Mouse (Mus musculus) limb, embryonic 14.5 days (tissue): ENCODE measurements around the gene Btbd3. TPM values are rescaled to one million over a fixed set of nuclear protein-coding genes. Genes with fewer than 3 reads are reported as not detected.

Experiments used
- ATAC-seq: fragments of 200-750 bp; cut with Nextera tagmentation; 2 replicates; pipeline ENCODE4 v1.8.0; 2017; ENCODE audit warnings: low read depth, moderate number of reproducible peaks, moderate TSS enrichment; ENCODE audit not compliant: low FRiP score
- DNase-seq: peaks from one replicate; pipeline ENCODE4 v3.0.0-alpha.2; 2015; ENCODE audit warnings: low spot score
- H3K27ac ChIP-seq: fragments of 300-500 bp; sonication (generic); replicated peaks from 2 replicates; pipeline ENCODE4 v1.5.1; 2014; ENCODE audit warnings: low read depth, mild to moderate bottlenecking, low read length, moderate library complexity, mixed read lengths
- H3K27me3 ChIP-seq: fragments of 300-500 bp; sonication (generic); 2 replicates; pipeline ENCODE4 v1.6.1; 2014; ENCODE audit warnings: low read length, mixed read lengths; ENCODE audit not compliant: control insufficient read depth, insufficient read depth
- H3K36me3 ChIP-seq: fragments of 300-500 bp; sonication (generic); 2 replicates; pipeline ENCODE4 v1.6.1; 2014; ENCODE audit warnings: mild to moderate bottlenecking, low read length, moderate library complexity, mixed read lengths; ENCODE audit not compliant: control insufficient read depth, insufficient read depth
- H3K4me1 ChIP-seq: fragments of 300-500 bp; sonication (generic); 2 replicates; pipeline ENCODE4 v1.6.1; 2014; ENCODE audit warnings: antibody characterized with exemption, low read length, mixed read lengths; ENCODE audit not compliant: control insufficient read depth, insufficient read depth
- H3K4me2 ChIP-seq: fragments of 300-500 bp; sonication (generic); replicated peaks from 2 replicates; pipeline ENCODE4 v1.6.1; 2014; ENCODE audit warnings: low read depth, mild to moderate bottlenecking, low read length, moderate library complexity; ENCODE audit not compliant: severe bottlenecking
- H3K4me3 ChIP-seq: fragments of 300-500 bp; sonication (generic); replicated peaks from 2 replicates; pipeline ENCODE4 v1.5.1; 2014; ENCODE audit warnings: low read length
- H3K9ac ChIP-seq: fragments of 300-500 bp; sonication (generic); 2 replicates; pipeline ENCODE4 v1.6.1; 2014; ENCODE audit warnings: mild to moderate bottlenecking, low read depth, low read length, moderate library complexity; ENCODE audit not compliant: severe bottlenecking
- H3K9me3 ChIP-seq: fragments of 300-500 bp; sonication (generic); 2 replicates; pipeline ENCODE4 v1.6.1; 2016; ENCODE audit warnings: low read length; ENCODE audit not compliant: control insufficient read depth
- POLR2A ChIP-seq: fragments of 200-500 bp; IDR thresholded peaks from 2 replicates; pipeline ENCODE4 v1.8.0; 2012; ENCODE audit warnings: inconsistent platforms, mild to moderate bottlenecking, moderate library complexity, borderline replicate concordance; ENCODE audit not compliant: insufficient read depth, insufficient read length; ENCODE audit errors: extremely low read depth
- WGBS: fragments of 180-500 bp; shearing (Covaris S2); extraction: QIAGEN DNeasy Blood & Tissue Kit; methylation state at CpG from one replicate; pipeline ENCODE4 v1.1.7; 2014; 5-methylcytosine and 5-hydroxymethylcytosine counted together
- polyA plus RNA-seq, 2 experiments: library from polyadenylated mRNA; depleted of rRNA in 1 of 2; stranded (reverse) in 1 of 2; unstranded in 1 of 2; fragments of >200 nt; fragmentation: Nextera tagmentation in 1 of 2; extraction: Ambion mirVana in 1 of 2; gene quantifications; 2 replicates each; pipeline versions ENCODE4 v1.2.1 to v1.2.3; 2012 to 2014

The Btbd3 gene
- polyA plus RNA-seq, 2 experiments: 33.8 to 39.0 TPM

GRCm38 (mm10) chr2:138468046-138468572 is 211.7 kb downstream of the Btbd3 start:
- ATAC-seq (no peak), DNase-seq (no peak)
- Histone ChIP-seq H3K9me3 (no peaks in the 10 kb centered on the region), H3K27me3 (no peaks in the 10 kb centered on the region), H3K4me2 (no peak overlapping the region), H3K27ac (no peak overlapping the region), H3K36me3 (no peaks in the 10 kb centered on the region), H3K4me3 (no peak overlapping the region), H3K9ac (no peak overlapping the region), H3K4me1 (0 out of 2 replicates have a peak, but pooled peaks cover 3% of the 10 kb centered on the region)
- 79% methylated on average over 22 of the region's 22 CpGs for WGBS
- no peak for TF ChIP-seq POLR2A

GRCm38 (mm10) chr2:138473407-138473806 is 217.0 kb downstream of the Btbd3 start:
- no peak for DNase-seq
- Histone ChIP-seq H3K9me3 (no peaks in the 10 kb centered on the region), H3K4me2 (no peak overlapping the region), H3K27me3 (no peaks in the 10 kb centered on the region), H3K27ac (no peak overlapping the region), H3K9ac (no peak overlapping the region), H3K36me3 (no peaks in the 10 kb centered on the region), H3K4me3 (no peak overlapping the region), H3K4me1 (0 out of 2 replicates have a peak, but pooled peaks cover 3% of the 10 kb centered on the region)
- 82% methylated on average over 5 of the region's 5 CpGs for WGBS
- no peak for ATAC-seq
- no peak for TF ChIP-seq POLR2A

DNA sequence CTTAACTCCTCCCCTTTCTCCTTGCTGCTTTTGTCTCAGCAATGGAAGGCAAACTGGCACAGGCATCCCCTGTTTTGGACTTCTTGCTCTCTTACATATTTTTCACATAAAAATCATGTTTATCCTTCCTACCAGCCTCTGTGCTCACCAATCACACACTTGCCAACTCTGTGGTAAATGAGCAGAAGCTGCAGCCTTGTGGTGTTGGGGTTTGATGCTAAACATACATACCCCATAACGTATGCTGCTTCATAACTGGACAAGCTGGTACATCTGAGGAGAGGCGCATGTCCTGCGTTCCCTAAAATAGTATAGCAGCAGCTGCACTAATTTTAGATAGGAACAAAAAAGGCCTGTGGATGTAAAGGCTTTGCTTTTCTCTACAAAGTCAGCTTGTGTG is 220.1 kb downstream of the Btbd3 start:
- Histone ChIP-seq H3K27me3 (no peaks in the 10 kb centered on the region), H3K36me3 (no peaks in the 10 kb centered on the region), H3K27ac (no peak overlapping the region), H3K4me3 (no peak overlapping the region), H3K9ac (no peak overlapping the region), H3K4me2 (no peak overlapping the region), H3K9me3 (no peaks in the 10 kb centered on the region), H3K4me1 (no peaks in the 10 kb centered on the region)
- WGBS: 82% methylated on average over 3 of the region's 3 CpGs
- no peak for DNase-seq
- no peak for TF ChIP-seq POLR2A
- no peak for ATAC-seq

GRCm38 (mm10) chr2:138477278-138477677 is 220.9 kb downstream of the Btbd3 start:
- Histone ChIP-seq H3K9ac (no peak overlapping the region), H3K36me3 (no peaks in the 10 kb centered on the region), H3K27me3 (no peaks in the 10 kb centered on the region), H3K4me3 (no peak overlapping the region), H3K4me2 (no peak overlapping the region), H3K4me1 (no peaks in the 10 kb centered on the region), H3K27ac (no peak overlapping the region), H3K9me3 (no peaks in the 10 kb centered on the region)
- WGBS: 90% methylated on average over 5 of the region's 5 CpGs
- ATAC-seq (no peak), DNase-seq (no peak)
- no peak for TF ChIP-seq POLR2A

- H3K4me1 ChIP-seq: no peaks in the 10 kb centered on the region
- no peaks in the 10 kb centered on the region for H3K27me3 ChIP-seq
- H3K27ac ChIP-seq: no peak overlapping the region
- no peak overlapping the region for H3K9ac ChIP-seq
- no peaks in the 10 kb centered on the region for H3K36me3 ChIP-seq
- ATAC-seq: no peak
- 77% methylated on average over 3 of the region's 3 CpGs for WGBS
- H3K4me2 ChIP-seq: no peak overlapping the region
- no peak overlapping the region for H3K4me3 ChIP-seq
- DNase-seq: no peak
- no peak for TF ChIP-seq POLR2A
- no peaks in the 10 kb centered on the region for H3K9me3 ChIP-seq
Measured at GRCm38 (mm10) chr2:138482541-138482940, 226.2 kb downstream of the Btbd3 start.

DNA sequence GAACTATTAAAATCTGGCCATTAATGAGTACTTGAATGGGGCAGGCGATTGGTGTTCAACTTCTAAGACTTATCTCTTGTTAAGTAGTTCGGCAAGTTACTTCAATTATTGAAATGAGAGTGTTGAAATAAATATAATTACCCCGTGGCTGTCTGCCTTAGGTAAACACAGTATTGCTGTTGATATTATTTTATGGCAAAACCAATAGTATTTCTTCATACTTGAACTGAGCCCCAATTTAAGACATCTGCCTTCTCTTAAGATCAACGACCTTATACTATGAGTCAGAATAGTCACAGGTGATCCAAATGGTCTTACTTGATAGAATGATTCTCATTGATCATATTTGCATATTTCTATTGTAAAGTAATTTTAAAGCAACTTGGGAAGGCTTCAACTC is 228.5 kb downstream of the Btbd3 start:
- Histone ChIP-seq H3K4me1 (no peaks in the 10 kb centered on the region), H3K27ac (no peak overlapping the region), H3K4me3 (no peak overlapping the region), H3K36me3 (no peaks in the 10 kb centered on the region), H3K9me3 (no peaks in the 10 kb centered on the region), H3K9ac (no peak overlapping the region), H3K27me3 (no peaks in the 10 kb centered on the region), H3K4me2 (no peak overlapping the region)
- DNase-seq: no peak
- ATAC-seq: no peak
- 82% methylated on average over 4 of the region's 4 CpGs for WGBS
- TF ChIP-seq POLR2A: no peak
